Mouse (Mus musculus) limb, embryonic 11.5 days (tissue): ENCODE results near the gene Stam2. TPM values are rescaled to one million over a fixed set of nuclear protein-coding genes. Genes with fewer than 3 reads are reported as not detected.

Source experiments
- ATAC-seq: fragments of 200-750 bp; cut with Nextera tagmentation; 2 replicates; pipeline ENCODE4 v1.8.0; 2017; ENCODE audit warnings: low read depth; ENCODE audit not compliant: insufficient number of reproducible peaks, low FRiP score, low TSS enrichment
- DNase-seq: peaks from one replicate; pipeline ENCODE4 v3.0.0-alpha.2; 2015; ENCODE audit warnings: low spot score
- H3K27ac ChIP-seq: fragments of 300-500 bp; sonication (generic); replicated peaks from 2 replicates; pipeline ENCODE4 v1.5.1; 2014; ENCODE audit warnings: low read depth, mild to moderate bottlenecking, low read length
- H3K27me3 ChIP-seq: fragments of 300-500 bp; sonication (generic); 2 replicates; pipeline ENCODE4 v1.6.1; 2014; ENCODE audit warnings: mild to moderate bottlenecking, low read length, mixed read lengths; ENCODE audit not compliant: control insufficient read depth, insufficient read depth
- H3K36me3 ChIP-seq: fragments of 300-500 bp; sonication (generic); 2 replicates; pipeline ENCODE4 v1.6.1; 2014; ENCODE audit warnings: mild to moderate bottlenecking, low read length, moderate library complexity, mixed read lengths; ENCODE audit not compliant: control insufficient read depth, insufficient read depth
- H3K4me1 ChIP-seq: fragments of 300-500 bp; sonication (generic); 2 replicates; pipeline ENCODE4 v1.6.1; 2014; ENCODE audit warnings: low read length, mixed read lengths; ENCODE audit not compliant: control insufficient read depth, insufficient read depth
- H3K4me2 ChIP-seq: fragments of 300-500 bp; sonication (generic); 2 replicates; pipeline ENCODE4 v1.6.1; 2014; ENCODE audit warnings: low read depth, mild to moderate bottlenecking, moderate library complexity; ENCODE audit not compliant: severe bottlenecking
- H3K4me3 ChIP-seq: fragments of 300-500 bp; sonication (generic); 2 replicates; pipeline ENCODE4 v1.5.1; 2014; ENCODE audit warnings: low read depth, low read length
- H3K9ac ChIP-seq: fragments of 300-500 bp; sonication (generic); 2 replicates; pipeline ENCODE4 v1.6.1; 2014; ENCODE audit warnings: mild to moderate bottlenecking, low read length
- H3K9me3 ChIP-seq: fragments of 300-500 bp; sonication (generic); 2 replicates; pipeline ENCODE4 v1.6.1; 2016; ENCODE audit warnings: low read length; ENCODE audit not compliant: control insufficient read depth
- WGBS: fragments of 180-500 bp; shearing (Covaris S2); extraction: QIAGEN DNeasy Blood & Tissue Kit; methylation state at CpG from one replicate; pipeline ENCODE4 v1.1.7; 2014; 5-methylcytosine and 5-hydroxymethylcytosine counted together
- polyA plus RNA-seq: library from polyadenylated mRNA; unstranded; fragments of >200 nt; fragmentation: Nextera tagmentation; extraction: Ambion mirVana; gene quantifications from 2 replicates; pipeline ENCODE4 v1.2.1, GENCODE M21; 2014

Gene Stam2
- polyA plus RNA-seq, 1 experiment from 2014 or later, result 28.7 TPM

GRCm38 (mm10) chr2:52654541-52654940 lies 87.5 kb downstream of the Stam2 start:
- H3K4me1 ChIP-seq, result no peaks in the 10 kb centered on the region
- WGBS, result 80% methylated on average over 4 of the region's 4 CpGs
- ATAC-seq, result no peak

GRCm38 (mm10) chr2:52651547-52651946 lies 90.5 kb downstream of the Stam2 start:
- no peak overlapping the region for H3K4me2 ChIP-seq
- no peak overlapping the region for H3K4me3 ChIP-seq
- no peak overlapping the region for H3K9ac ChIP-seq
- H3K36me3 ChIP-seq, result no peaks in the 10 kb centered on the region
- 88% methylated on average over 6 of the region's 6 CpGs for WGBS
- no peak overlapping the region for H3K27ac ChIP-seq
- H3K9me3 ChIP-seq, result no peaks in the 10 kb centered on the region
- ATAC-seq (no peak), DNase-seq (no peak)
- no peaks in the 10 kb centered on the region for H3K4me1 ChIP-seq
- no peaks in the 10 kb centered on the region for H3K27me3 ChIP-seq

More at GRCm38 (mm10) chr2:52654541-52654940, 87.5 kb downstream of the Stam2 start:
- H3K36me3 ChIP-seq, result no peaks in the 10 kb centered on the region
- H3K4me2 ChIP-seq, result no peak overlapping the region
- H3K9me3 ChIP-seq, result no peaks in the 10 kb centered on the region
- H3K27ac ChIP-seq, result no peak overlapping the region
- H3K9ac ChIP-seq, result no peak overlapping the region
- no peak overlapping the region for H3K4me3 ChIP-seq
- no peaks in the 10 kb centered on the region for H3K27me3 ChIP-seq
- DNase-seq, result no peak

GRCm38 (mm10) chr2:52647255-52647998 lies 94.7 kb downstream of the Stam2 start:
- H3K4me2 ChIP-seq, result no peak overlapping the region
- no peaks in the 10 kb centered on the region for H3K27me3 ChIP-seq
- no peak overlapping the region for H3K4me3 ChIP-seq
- no peak overlapping the region for H3K9ac ChIP-seq
- no peaks in the 10 kb centered on the region for H3K9me3 ChIP-seq
- no peak for ATAC-seq
- H3K36me3 ChIP-seq, result no peaks in the 10 kb centered on the region
- no peaks in the 10 kb centered on the region for H3K4me1 ChIP-seq
- DNase-seq, result no peak
- H3K27ac ChIP-seq, result no peak overlapping the region
- 76% methylated on average over 8 of the region's 8 CpGs for WGBS

GRCm38 (mm10) chr2:52643657-52644056 lies 98.4 kb downstream of the Stam2 start:
- Histone ChIP-seq H3K27me3 (no peaks in the 10 kb centered on the region), H3K36me3 (no peaks in the 10 kb centered on the region), H3K4me2 (no peak overlapping the region), H3K9ac (no peak overlapping the region), H3K4me1 (no peaks in the 10 kb centered on the region), H3K4me3 (no peak overlapping the region), H3K27ac (no peak overlapping the region), H3K9me3 (no peaks in the 10 kb centered on the region)
- ATAC-seq, result no peak
- WGBS, result 43% methylated on average over 6 of the region's 6 CpGs
- no peak for DNase-seq

Other genes with a start within 250 kb of the Stam2 start
- gene Cacnb4, start 65.5 kb downstream of the Stam2 start, polyA plus RNA-seq, result 0.52 and 1.4 TPM in 2 replicates
- gene Fmnl2, start 115.6 kb upstream of the Stam2 start, polyA plus RNA-seq, result 10.4 and 11.2 TPM in 2 replicates